Mouse (Mus musculus): Measurements from ENCODE around the gene Psmb11.

DNA sequence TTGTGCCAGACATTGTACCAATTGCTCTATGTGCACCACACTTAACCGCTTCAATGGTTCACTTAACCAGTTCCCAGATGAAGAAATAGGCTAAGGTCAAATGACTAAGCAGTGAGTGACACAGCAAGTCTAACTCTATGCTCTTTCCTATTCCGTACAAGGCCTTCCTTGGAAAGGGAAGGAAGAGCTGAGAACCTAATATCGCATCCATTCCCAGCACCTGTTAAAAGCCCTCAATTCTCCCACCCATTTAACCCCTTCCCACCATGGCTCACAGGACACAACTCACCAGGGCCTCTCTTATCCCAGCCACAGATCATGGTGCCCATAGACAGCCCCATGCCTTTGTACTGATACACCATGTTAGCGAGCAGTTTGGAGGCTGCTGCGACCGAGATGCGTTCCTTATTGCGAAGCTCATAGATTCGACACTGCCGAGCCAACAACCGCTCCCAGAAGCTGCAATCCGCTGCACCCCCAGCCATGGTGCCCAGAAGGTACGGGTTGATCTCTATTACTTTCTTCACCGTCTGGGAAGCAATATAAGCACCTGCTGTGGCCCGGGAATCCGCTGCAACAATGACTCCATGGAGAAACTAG lies 4.9 kb upstream of the Psmb11 start:
- no peak for TF ChIP-seq CTCF (IDR thresholded peaks at IDR 0.05; ENCODE audit: low read depth, low read length)
- TF ChIP-seq TAL1 (conservative IDR thresholded peaks at IDR 0.05; ENCODE audit: low read depth, low read length), result no peak
- TF ChIP-seq POLR2AphosphoS5 (IDR thresholded peaks at IDR 0.05; ENCODE audit: insufficient replicate concordance, low read depth, low read length), result no peak
